Mouse (Mus musculus) heart, embryonic 10.5 days (tissue): ENCODE results near the gene Olfr1511. TPM values are rescaled to one million over a fixed set of nuclear protein-coding genes. Genes with fewer than 3 reads are reported as not detected.
"Not testable (repeated sequence)": the region's sequence is repeated elsewhere in the genome, so short reads cannot be mapped to it uniquely, and the experiment has no call there.

Experiments used
- DNase-seq: peaks from one replicate; pipeline ENCODE4 v3.0.0-alpha.2; 2017; ENCODE audit warnings: low spot score
- H3K27ac ChIP-seq: fragments of 300-500 bp; sonication (generic); 2 replicates; pipeline ENCODE4 v1.5.1; 2016; ENCODE audit warnings: mild to moderate bottlenecking
- H3K27me3 ChIP-seq: fragments of 300-500 bp; sonication (generic); 2 replicates; pipeline ENCODE4 v1.6.1; 2016; ENCODE audit warnings: mild to moderate bottlenecking; ENCODE audit not compliant: poor library complexity, insufficient read depth, severe bottlenecking
- H3K36me3 ChIP-seq: fragments of 300-500 bp; sonication (generic); 2 replicates; pipeline ENCODE4 v1.6.1; 2016; ENCODE audit warnings: mild to moderate bottlenecking, moderate library complexity
- H3K4me1 ChIP-seq: fragments of 300-500 bp; sonication (generic); 2 replicates; pipeline ENCODE4 v1.6.1; 2016; ENCODE audit warnings: mild to moderate bottlenecking
- H3K4me3 ChIP-seq: fragments of 300-500 bp; sonication (generic); 2 replicates; pipeline ENCODE4 v1.5.1; 2016; ENCODE audit warnings: mild to moderate bottlenecking, moderate library complexity
- H3K9me3 ChIP-seq: fragments of 300-500 bp; sonication (generic); 2 replicates; pipeline ENCODE4 v1.6.1; 2016; ENCODE audit warnings: mild to moderate bottlenecking, moderate library complexity
- WGBS: fragments of 180-500 bp; shearing (Covaris S2); methylation state at CpG from one replicate; pipeline ENCODE4 v1.1.7; 2016; 5-methylcytosine and 5-hydroxymethylcytosine counted together
- polyA plus RNA-seq: library from polyadenylated mRNA; unstranded; fragments of >200 nt; fragmentation: Nextera tagmentation; extraction: Ambion mirVana; gene quantifications from 2 replicates; pipeline ENCODE4 v1.2.1, GENCODE M21; 2016

Gene Olfr1511
- not detected in 2 replicates for polyA plus RNA-seq

- H3K4me3 ChIP-seq, result no peak within 1 kb of the TSS
- no peaks in the 10 kb centered on the region for H3K9me3 ChIP-seq
- DNase-seq, result no peak
- H3K27ac ChIP-seq, result no peak within 1 kb of the TSS
- no peaks in the 10 kb centered on the region for H3K36me3 ChIP-seq
- H3K4me1 ChIP-seq, result no peaks in the 10 kb centered on the region
- no peaks in the 10 kb centered on the region for H3K27me3 ChIP-seq
- 69% methylated on average over 4 of the region's 4 CpGs for WGBS
Measured at GRCm38 (mm10) chr14:52397279-52397678, at the start of gene Olfr1511. TSS of gene Olfr1511 (minus strand) at chr14:52397379.

GRCm38 (mm10) chr14:52442690-52443089 lies 45.5 kb upstream of the Olfr1511 start, which contains the start of gene Olfr1509:
TSS of gene Olfr1509 (plus strand) at chr14:52442990.
- Histone ChIP-seq H3K9me3 (no peaks in the 10 kb centered on the region), H3K4me3 (no peak within 1 kb of the TSS), H3K27ac (no peak within 1 kb of the TSS), H3K36me3 (no peaks in the 10 kb centered on the region), H3K4me1 (no peaks in the 10 kb centered on the region), H3K27me3 (no peaks in the 10 kb centered on the region)
- DNase-seq, result no peak

DNA sequence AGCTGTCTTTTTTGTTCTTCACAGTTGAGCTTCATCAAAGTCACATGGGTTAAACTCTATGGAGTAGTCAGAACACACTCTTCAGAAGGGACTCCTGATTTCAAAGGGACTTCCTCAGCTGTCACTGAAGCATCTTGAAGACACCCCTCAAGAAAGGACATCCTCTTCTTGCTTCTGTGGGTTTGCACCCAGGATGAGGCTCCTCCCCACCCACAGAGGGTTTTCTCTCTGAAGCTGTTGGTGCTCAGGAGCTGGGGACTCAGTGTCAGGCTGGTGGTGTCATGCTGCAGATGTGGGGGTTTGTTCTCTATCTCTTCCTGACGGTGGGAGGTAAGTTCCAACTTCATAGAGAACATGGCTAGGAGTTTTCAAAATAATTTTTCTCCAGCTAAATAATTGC lies 30.5 kb upstream of the Olfr1511 start:
- DNase-seq, result no peak
- Histone ChIP-seq H3K27me3 (no peaks in the 10 kb centered on the region), H3K4me1 (no peaks in the 10 kb centered on the region), H3K36me3 (no peaks in the 10 kb centered on the region), H3K27ac (no peak overlapping the region), H3K4me3 (no peak overlapping the region), H3K9me3 (0 out of 2 replicates have a peak, but pooled peaks cover 2% of the 10 kb centered on the region)
- 86% methylated on average over 1 of the region's 1 CpGs for WGBS

DNA sequence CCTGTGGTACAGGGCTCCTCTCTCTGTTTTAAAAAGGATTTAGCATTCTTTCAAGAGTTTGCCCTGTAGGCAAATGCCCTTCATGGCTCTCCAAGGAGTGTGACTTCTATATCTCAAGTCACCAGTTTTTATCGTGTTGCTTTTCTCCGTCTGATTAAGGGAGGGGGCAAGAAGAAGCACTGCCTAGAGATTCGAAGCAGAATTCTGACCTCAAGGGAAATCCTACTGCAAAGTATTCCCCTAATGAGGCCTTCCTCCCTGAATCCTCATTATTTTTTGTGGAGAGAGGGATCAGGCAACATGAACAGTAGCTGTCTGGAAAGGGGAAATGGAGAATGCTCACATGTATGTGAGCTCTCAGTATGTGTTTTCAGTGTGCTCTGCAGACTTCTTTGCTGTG lies 17.1 kb upstream of the Olfr1511 start, which contains the start of gene Olfr1510:
TSS of gene Olfr1510 (minus strand) at position 101 of the 400 bp plus-strand sequence.
- H3K4me3 ChIP-seq, result no peak within 1 kb of the TSS
- no peak within 1 kb of the TSS for H3K27ac ChIP-seq
- H3K9me3 ChIP-seq, result no peaks in the 10 kb centered on the region
- H3K4me1 ChIP-seq, result no peaks in the 10 kb centered on the region
- no peak for DNase-seq
- H3K27me3 ChIP-seq, result no peaks in the 10 kb centered on the region
- 84% methylated on average over 3 of the region's 3 CpGs for WGBS
- H3K36me3 ChIP-seq, result no peaks in the 10 kb centered on the region

GRCm38 (mm10) chr14:52410142-52410919 lies 13.2 kb upstream of the Olfr1511 start:
- 69% methylated on average over 7 of the region's 10 CpGs for WGBS
- H3K36me3 ChIP-seq, H3K4me1 ChIP-seq, DNase-seq, H3K27ac ChIP-seq, H3K4me3 ChIP-seq, H3K27me3 ChIP-seq, H3K9me3 ChIP-seq: not testable (repeated sequence)

GRCm38 (mm10) chr14:52390084-52390848 lies 6.9 kb downstream of the Olfr1511 start:
- not testable (repeated sequence) for H3K4me3 ChIP-seq, H3K36me3 ChIP-seq, H3K4me1 ChIP-seq, H3K27ac ChIP-seq, H3K9me3 ChIP-seq, H3K27me3 ChIP-seq, DNase-seq
- 83% methylated on average over 9 of the region's 9 CpGs for WGBS

DNA sequence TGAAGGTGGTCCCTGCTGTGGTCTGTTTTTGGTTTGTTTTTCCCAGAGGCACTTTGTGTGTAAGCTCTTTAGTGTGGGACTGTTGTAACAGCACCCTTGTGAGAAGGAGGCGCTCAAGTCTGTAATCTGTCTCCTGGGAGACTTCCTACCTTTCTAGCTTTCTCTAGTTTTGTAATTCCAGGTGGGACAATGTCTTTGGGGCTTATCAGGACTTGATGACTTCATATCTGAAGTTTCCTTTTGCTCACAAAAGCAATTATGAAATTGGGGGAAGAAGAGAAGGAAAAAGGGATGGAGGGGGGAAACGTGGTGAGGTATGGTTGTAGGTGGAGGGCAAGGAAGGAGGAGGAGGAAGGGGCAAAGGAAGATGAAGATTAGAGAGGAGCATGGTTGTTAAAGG lies 18.1 kb downstream of the Olfr1511 start, which contains the start of gene Olfr1512:
TSS of gene Olfr1512 (minus strand) at position 101 of the 400 bp plus-strand sequence.
- Histone ChIP-seq H3K27ac (no peak within 1 kb of the TSS), H3K9me3 (no peaks in the 10 kb centered on the region), H3K4me1 (no peaks in the 10 kb centered on the region), H3K27me3 (no peaks in the 10 kb centered on the region), H3K36me3 (no peaks in the 10 kb centered on the region), H3K4me3 (no peak within 1 kb of the TSS)
- DNase-seq, result no peak
- 69% methylated on average over 2 of the region's 2 CpGs for WGBS

GRCm38 (mm10) chr14:52368741-52369140 lies 28.4 kb downstream of the Olfr1511 start:
- no peak overlapping the region for H3K27ac ChIP-seq
- H3K4me3 ChIP-seq, result no peak overlapping the region
- no peaks in the 10 kb centered on the region for H3K9me3 ChIP-seq
- H3K27me3 ChIP-seq, result no peaks in the 10 kb centered on the region
- no peaks in the 10 kb centered on the region for H3K36me3 ChIP-seq
- 82% methylated on average over 3 of the region's 3 CpGs for WGBS
- DNase-seq, result no peak
- no peaks in the 10 kb centered on the region for H3K4me1 ChIP-seq

DNA sequence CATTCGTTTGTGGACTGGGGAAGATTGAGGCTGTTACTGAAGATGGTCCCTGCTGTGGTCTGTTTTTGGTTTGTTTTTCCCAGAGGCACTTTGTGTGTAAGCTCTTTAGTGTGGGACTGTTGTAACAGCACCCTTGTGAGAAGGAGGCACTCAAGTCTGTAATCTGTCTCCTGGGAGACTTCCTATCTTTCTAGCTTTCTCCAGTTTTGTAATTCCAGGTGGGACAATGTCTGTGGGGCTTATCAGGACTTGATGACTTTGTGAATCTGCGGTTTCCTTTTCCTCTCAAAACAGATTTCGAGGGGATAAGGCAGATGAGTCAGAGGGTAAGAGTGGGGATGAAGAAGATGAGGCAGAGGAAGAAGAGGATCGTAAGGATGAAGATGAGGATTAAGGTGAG lies 40.9 kb downstream of the Olfr1511 start, which contains the start of gene Olfr1513:
TSS of gene Olfr1513 (minus strand) at position 101 of the 400 bp plus-strand sequence.
- no peaks in the 10 kb centered on the region for H3K4me1 ChIP-seq
- 71% methylated on average over 4 of the region's 4 CpGs for WGBS
- H3K9me3 ChIP-seq, result no peaks in the 10 kb centered on the region
- no peaks in the 10 kb centered on the region for H3K36me3 ChIP-seq
- no peaks in the 10 kb centered on the region for H3K27me3 ChIP-seq
- no peak within 1 kb of the TSS for H3K27ac ChIP-seq
- no peak within 1 kb of the TSS for H3K4me3 ChIP-seq
- DNase-seq, result no peak

Other genes with a start within 250 kb of the Olfr1511 start
- gene Supt16, start 200.0 kb downstream of the Olfr1511 start, polyA plus RNA-seq, result 40.6 and 45.2 TPM in 2 replicates
- gene Chd8, start 139.6 kb downstream of the Olfr1511 start, polyA plus RNA-seq, result 32.6 and 34.0 TPM in 2 replicates
- 40.2 and 40.4 TPM in 2 replicates for gene Tox4, start 118.2 kb downstream of the Olfr1511 start, polyA plus RNA-seq
- gene Rab2b, start 117.8 kb downstream of the Olfr1511 start, polyA plus RNA-seq, result 15.5 and 17.1 TPM in 2 replicates
- gene Mettl3, start 92.3 kb downstream of the Olfr1511 start, polyA plus RNA-seq, result 36.0 and 42.5 TPM in 2 replicates
- 12.1 and 17.1 TPM in 2 replicates for gene Sall2, start 68.6 kb downstream of the Olfr1511 start, polyA plus RNA-seq
- gene Olfr1513, start 41.0 kb downstream of the Olfr1511 start, polyA plus RNA-seq, result not detected in 2 replicates
- not detected in 2 replicates for gene Olfr1512, start 18.2 kb downstream of the Olfr1511 start, polyA plus RNA-seq
- gene Olfr1510, start 17.0 kb upstream of the Olfr1511 start, polyA plus RNA-seq, result not detected in 2 replicates
- gene Olfr1509, start 45.6 kb upstream of the Olfr1511 start, polyA plus RNA-seq, result not detected in 2 replicates
- not detected in 2 replicates for gene Olfr1508, start 70.1 kb upstream of the Olfr1511 start, polyA plus RNA-seq
- not detected in 2 replicates for gene Olfr1507, start 98.4 kb upstream of the Olfr1511 start, polyA plus RNA-seq